Mouse (Mus musculus): Measurements from ENCODE around the gene Efl1. TPM values are rescaled to one million over a fixed set of nuclear protein-coding genes. Genes with fewer than 3 reads are reported as not detected.
A peak's percentile ranks its signal among the peaks of the same experiment; 100 is the strongest.
"Not testable (repeated sequence)": the region's sequence is repeated elsewhere in the genome, so short reads cannot be mapped to it uniquely, and the experiment has no call there.

Efl1 gene
- total RNA-seq, 2 experiments from 2014 or later = 17.9 to 22.5 TPM

- DNase-seq = no peak
Measured at GRCm38 (mm10) chr7:82719740-82720139, 71.3 kb downstream of the Efl1 start.

- DNase-seq = no peak
Measured at GRCm38 (mm10) chr7:82720501-82720900, 72.1 kb downstream of the Efl1 start.

- DNase-seq = no peak
Measured at GRCm38 (mm10) chr7:82720906-82721305, 72.5 kb downstream of the Efl1 start.

GRCm38 (mm10) chr7:82722486-82723123 lies 74.2 kb downstream of the Efl1 start:
- DNase-seq = no peak

- DNase-seq = no peak
Measured at GRCm38 (mm10) chr7:82723151-82723871, 74.9 kb downstream of the Efl1 start.

GRCm38 (mm10) chr7:82724491-82724890 lies 76.1 kb downstream of the Efl1 start:
- no peak for DNase-seq

DNA sequence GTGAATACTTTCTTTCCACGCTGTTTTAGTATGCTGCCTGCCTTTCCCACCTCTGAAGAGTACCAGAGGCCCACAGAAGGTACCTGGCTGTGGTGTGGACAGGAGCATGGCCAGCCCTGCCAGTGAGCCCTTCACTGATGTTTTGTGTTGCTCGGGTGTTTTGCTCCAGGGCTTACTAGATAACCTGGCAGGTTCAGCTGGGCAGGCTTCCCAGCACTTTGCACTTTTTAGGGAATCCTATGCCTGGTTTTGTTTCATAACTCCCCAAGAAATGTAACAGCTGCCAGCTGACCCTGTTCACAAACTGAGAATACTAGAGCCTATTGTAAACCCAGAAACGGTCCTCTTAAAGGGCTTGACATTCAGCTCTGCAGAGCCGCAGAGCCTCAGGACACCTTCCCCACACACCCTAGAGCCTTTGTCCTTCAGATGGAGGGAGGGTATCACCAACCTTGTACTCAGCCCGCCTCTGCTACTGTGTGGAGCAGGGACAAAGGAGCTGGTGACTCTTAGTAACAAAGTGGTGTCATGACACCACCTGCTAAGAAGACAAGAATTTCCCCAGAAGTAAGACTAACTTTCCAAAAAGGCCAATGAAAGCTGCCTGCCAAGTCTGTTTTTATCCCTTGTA lies 76.7 kb downstream of the Efl1 start:
- DNase-seq = no peak

- DNase-seq = peak; percentile 17 to 27
Measured at GRCm38 (mm10) chr7:82725741-82726450, 77.5 kb downstream of the Efl1 start.

- no peak for DNase-seq
Measured at GRCm38 (mm10) chr7:82727066-82727465, 78.7 kb downstream of the Efl1 start.

DNA sequence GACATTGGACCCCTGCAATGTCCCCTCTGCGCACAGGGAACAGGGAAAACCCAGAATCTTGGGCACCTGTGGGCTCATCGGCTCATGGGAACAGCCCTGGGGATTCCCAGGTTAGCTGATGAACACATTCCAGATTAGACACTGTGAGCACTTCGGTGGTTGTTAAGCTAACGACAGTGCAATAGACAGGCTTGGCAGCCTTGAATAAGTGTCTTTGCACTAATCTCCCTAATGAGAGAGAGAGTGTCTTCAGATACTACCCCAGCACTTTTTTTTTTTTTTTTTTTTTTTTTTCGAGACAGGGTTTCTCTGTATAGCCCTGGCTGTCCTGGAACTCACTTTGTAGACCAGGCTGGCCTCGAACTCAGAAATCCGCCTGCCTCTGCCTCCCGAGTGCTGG lies 80.6 kb downstream of the Efl1 start:
- DNase-seq = not testable (repeated sequence)

DNA sequence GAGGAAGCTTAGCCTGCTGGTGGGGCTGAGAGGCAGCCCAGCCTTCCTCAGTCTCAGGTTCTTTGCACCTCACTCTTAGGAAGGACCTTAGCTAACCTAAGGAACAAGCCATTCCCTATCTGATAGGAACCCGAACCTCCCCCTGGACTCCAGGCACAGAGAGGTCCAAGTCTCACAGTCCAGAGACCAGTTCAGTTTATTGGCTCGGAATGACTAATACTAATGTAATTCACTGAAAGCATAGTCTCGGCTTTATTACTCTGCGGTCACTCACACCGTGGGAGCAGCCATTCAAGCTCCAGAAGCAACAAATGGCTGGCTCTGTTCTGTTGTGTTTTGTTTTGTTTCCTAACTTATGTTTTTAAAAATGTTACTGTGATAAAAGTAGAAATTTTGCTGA lies 84.7 kb downstream of the Efl1 start:
- DNase-seq = no peak

DNA sequence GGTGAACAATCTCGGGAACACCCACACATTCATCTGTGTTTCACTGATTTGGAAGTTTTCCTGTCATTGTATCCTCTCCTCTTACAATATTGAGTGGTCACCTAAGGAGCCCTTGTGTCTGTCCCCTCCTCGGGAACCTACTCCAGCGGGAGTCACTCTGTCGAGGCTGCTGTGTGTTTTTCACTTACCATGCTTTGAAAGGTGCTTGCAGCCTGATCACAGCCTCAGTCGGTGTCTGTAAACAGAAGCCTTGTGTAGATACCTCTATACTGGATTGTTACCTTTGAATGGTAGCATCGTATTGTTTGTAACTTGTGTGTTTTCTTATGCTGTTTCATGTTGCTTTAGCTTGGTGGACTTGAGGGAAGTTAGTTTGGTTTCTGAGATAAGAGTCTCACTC lies 85.6 kb downstream of the Efl1 start:
- DNase-seq = no peak

DNA sequence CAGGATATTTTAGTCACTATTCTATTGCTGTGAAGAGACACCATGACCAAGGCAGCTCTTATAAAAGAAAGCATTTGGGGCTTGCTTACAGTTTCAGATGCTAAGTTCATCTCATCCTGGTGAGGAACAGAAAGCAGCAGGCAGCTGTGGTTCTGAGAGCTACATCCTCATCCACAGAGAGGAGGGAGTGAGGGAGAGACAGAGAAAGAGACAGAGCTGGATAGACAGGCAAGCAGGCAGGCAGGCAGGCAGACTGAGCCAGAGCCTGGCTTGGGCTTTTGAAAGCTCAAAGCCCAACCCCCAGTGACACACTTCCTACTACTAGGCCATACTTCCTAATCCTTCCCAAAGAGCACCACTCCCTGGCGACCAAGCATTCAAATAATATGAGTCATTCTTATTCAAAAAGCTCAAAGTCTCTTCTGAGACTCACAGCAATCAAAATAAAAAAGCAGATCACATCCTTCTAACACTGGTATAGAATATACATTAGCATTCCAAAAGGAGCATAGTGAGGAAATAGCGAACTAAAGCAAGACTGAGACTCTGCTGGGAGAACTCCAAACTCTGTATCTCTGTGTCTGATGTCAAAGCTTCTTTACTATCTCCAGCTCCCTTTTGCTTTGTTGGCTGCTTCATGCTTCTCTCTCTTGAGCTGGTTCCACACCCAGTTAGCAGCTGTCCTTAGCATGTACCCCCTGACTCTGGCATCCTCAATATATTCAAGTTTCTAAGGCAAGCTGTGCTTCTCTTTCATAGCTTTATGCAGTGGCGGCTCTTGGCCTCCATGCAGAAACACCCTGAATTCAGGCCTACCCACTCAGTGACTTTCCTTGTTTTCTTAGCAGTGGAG lies 86.6 kb downstream of the Efl1 start:
- no peak for DNase-seq

- peak in 1 of 2 experiments; percentile 44 for DNase-seq
Measured at GRCm38 (mm10) chr7:82743116-82743765, 94.8 kb downstream of the Efl1 start.

- no peak for DNase-seq
Measured at GRCm38 (mm10) chr7:82744167-82744715, 95.8 kb downstream of the Efl1 start.

DNA sequence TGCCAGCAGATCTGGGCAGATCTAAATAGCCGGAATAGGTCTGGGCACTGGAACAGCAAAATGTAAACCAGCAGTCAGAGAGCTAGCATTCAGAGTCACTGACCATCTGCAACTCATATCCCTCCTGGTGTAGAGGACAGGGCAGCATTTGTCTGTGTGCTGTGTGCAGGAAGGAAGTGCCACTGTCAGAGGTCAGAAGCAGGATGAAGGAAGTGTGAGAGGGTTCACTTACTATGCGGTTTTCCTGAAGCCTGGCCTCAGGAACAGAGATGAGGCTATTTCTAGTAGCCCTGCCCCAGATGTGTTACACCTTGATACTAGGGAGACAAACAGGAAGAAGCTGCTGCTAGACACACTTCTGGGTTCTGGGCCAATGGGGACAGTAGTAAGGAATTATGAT lies 100.4 kb downstream of the Efl1 start:
- DNase-seq = peak in 1 of 2 experiments; percentile 31

DNA sequence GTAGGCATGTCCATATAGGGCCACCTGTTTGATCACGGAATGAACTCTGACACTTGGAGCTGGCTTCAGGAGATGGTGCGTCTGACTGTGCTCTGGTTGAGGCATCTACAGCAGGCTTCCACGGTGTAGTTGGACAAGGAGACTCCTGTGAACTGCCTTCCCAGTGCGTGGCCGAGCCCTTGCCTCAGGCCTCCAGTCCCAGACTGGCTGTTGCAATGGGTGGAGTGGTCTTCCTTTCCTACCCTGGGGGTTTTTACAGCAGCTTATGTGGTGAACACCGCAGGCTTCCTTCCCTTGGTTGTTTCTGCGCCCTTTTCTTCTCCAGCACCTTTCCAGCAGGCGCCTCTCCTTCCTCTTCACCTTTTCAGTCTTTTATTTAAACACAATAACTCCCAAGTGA lies 100.8 kb downstream of the Efl1 start:
- no peak for DNase-seq

- DNase-seq = peak in 1 of 2 experiments; percentile 47
Measured at GRCm38 (mm10) chr7:82752171-82753085, 104.0 kb downstream of the Efl1 start.

- no peak for DNase-seq
Measured at GRCm38 (mm10) chr7:82755602-82756155, 107.3 kb downstream of the Efl1 start.
